Mouse (Mus musculus) frontal cortex, adult (tissue): ENCODE data around the gene Rpl3l.
"Not testable (repeated sequence)": the region's sequence is repeated elsewhere in the genome, so short reads cannot be mapped to it uniquely, and the experiment has no call there.

Experiments
- ATAC-seq: cut with Nextera tagmentation; 2 replicates; pipeline ENCODE4 v1.9.2; 2017; ENCODE audit warnings: mild to moderate bottlenecking, moderate library complexity, mixed read lengths; ENCODE audit not compliant: low TSS enrichment

Gene Rpl3l

GRCm38 (mm10) chr17:24727618-24728017 is at the start of gene Rpl3l:
TSS of gene Rpl3l (plus strand) at chr17:24727820.
- ATAC-seq, result no peak

GRCm38 (mm10) chr17:24686514-24686913 is 41.1 kb upstream of the Rpl3l start:
- no peak for ATAC-seq

GRCm38 (mm10) chr17:24687146-24687595 is 40.4 kb upstream of the Rpl3l start:
- ATAC-seq, result no peak

DNA sequence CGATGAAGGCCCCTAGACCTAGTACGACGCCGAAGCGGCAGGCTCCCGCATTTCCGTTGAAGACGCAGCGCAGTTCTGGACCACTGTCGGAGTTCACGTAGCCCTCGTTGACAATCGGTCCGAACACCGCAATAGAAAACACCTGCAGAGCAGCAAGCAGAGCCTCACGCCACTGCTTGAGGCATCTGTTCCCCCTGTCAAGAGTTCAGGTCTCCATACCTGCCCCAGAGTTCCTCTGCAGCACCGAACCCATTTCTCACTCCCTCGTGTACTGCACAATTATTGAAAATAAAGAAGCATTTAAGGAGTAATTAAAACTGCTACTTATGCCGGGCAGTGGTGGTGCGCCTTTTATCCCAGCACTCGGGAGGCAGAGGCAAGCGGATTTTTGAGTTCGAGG is 40.0 kb upstream of the Rpl3l start:
- ATAC-seq, result no peak

- peak; percentile 51; the same call in 1 of the 2 replicates for ATAC-seq
Measured at GRCm38 (mm10) chr17:24689251-24690081, 38.2 kb upstream of the Rpl3l start, which contains the start of gene Syngr3. TSS of gene Syngr3 (minus strand) at chr17:24689955.

GRCm38 (mm10) chr17:24692385-24692784 is 35.2 kb upstream of the Rpl3l start:
- no peak for ATAC-seq

DNA sequence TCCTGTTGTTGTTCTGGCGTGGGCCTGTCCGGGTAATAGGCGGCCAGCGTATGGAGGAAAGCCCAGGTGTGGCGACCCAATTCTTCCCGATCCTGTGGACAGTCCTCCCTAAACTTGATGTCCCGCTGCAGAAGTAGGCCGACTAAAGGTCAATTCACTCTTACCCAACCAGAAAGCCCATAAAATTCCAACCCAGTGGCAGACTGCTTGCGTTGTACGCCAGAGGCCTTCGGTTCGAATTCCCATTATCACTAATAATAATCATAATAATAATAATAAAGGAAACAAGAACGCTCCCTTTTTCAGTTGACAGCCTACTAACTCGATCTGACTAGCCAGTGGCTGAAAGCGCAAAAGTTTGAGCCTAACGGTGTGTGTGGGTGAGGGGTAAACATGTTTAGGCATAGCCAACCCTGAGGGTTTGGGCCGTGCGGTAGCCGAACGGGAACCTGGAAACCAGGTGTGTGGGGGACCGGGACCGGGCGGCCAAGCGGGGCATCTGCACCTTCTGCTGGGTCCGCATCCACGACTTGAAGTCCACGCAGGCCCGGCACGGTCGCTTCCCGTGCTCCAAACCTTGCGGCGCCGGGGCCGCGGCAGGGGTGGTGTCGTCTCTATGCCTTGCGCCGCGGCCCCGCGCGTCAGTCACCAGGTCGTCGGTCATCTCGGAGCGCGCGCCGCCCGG is 32.2 kb upstream of the Rpl3l start:
- peak; percentile 5; the same call in 1 of the 2 replicates for ATAC-seq

DNA sequence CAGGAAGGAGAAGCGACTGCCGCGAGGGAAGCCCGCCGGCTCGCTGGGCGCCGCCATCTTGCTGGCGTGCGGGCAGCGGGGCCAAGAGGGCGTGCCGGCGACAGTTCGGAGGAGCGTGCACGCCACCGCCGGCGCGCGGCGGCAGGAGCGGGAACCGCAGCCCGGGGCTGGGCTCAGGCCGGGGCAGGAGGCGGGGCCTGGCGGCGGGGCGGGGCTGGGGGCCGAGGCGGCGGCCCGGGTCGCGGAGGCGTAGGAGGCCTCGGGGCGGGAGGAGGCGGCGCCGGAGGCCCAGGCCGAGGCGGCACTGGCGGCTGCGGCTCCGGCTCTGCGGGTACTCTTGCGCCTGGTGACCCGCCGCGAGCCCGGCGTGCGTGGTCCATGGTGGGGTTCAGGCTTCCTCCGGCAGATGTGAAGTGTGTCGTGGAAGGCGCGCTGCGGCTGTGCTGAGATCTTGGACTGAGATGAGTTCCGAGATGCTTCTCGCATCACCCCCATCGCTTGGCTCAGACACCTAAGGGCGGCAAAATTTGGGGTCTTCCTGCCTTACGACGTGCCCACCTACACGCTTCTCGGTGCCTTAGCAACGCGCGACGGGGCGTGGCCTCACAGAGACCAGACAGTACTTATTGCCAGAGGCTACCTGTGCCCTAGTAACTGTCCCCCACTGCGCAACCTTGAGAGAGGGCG is 31.5 kb upstream of the Rpl3l start, which contains the start of the genes Gfer and Noxo1:
TSS of gene Gfer (minus strand) at position 146 of the 687 bp plus-strand sequence.
TSS of gene Noxo1 (plus strand) at position 224 of the 687 bp plus-strand sequence.
- peak; percentile 83 for ATAC-seq

GRCm38 (mm10) chr17:24697985-24698384 is 29.6 kb upstream of the Rpl3l start:
- no peak for ATAC-seq

- ATAC-seq, result no peak
Measured at GRCm38 (mm10) chr17:24698715-24699114, 28.9 kb upstream of the Rpl3l start.

DNA sequence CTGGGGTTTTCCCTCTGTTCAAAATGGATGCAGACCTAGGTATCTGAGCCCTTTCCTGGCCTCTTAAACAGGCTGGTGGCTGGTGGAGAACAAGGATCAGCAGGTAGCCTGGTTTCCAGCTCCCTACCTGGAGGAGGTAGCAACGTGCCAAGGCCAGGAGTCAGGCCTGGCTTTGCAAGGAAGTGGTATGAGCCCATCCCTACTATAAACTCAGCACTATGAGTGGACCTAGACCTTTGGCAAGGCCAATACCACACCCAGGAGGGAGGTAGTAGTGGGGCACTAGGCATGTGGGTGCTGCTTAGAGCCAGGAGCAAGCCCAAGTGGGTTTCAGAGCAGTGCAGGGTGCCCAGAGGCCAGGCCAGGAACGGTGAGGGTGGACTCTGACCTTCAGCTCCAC is 28.1 kb upstream of the Rpl3l start:
- ATAC-seq, result no peak

DNA sequence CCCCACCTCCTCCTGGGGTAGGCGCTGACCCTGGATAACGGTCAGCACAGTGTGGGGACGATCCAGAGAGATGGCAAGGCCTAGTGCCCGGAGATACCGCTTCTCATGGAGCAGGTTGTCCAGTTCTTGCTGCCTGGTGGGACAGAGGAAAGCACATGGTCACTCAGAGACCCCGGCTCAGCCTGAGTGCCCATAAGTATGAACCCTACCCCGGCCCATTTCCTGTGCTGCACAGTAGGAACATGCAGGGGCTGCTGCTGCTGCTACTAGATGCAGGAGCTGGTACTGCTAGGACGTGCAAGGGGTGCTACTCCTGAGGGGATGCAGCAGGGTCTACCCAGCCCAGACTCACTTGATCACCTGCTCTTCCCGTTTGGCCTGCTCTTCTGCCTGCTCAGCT is 26.4 kb upstream of the Rpl3l start:
- ATAC-seq, result no peak

DNA sequence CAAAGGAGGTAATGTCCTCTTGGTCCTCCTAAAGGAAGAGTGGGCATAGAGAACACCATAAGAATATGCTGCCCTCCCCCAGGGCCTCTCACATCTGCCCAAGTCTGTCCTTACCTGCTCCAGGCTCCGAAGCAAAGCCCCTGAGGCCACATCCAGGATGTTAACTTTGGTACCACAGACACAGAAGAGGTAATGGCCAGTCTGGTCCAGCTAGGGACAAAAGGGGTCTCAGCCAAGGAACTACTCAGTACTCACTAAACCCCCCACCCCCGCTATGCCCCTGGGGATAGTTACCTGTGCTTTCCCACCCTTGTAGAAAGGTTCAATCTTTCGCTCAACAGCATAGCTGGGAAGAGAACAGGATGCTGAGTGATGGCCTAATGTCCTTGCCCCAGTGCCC is 21.8 kb upstream of the Rpl3l start:
- ATAC-seq, result no peak

- ATAC-seq, result peak; percentile 74; the same call in 1 of the 2 replicates
Measured at GRCm38 (mm10) chr17:24706982-24707800, 20.4 kb upstream of the Rpl3l start, which contains the start of gene Tbl3. TSS of gene Tbl3 (minus strand) at chr17:24707660.

GRCm38 (mm10) chr17:24707801-24708425 is 19.7 kb upstream of the Rpl3l start:
- peak; percentile 45; the same call in 1 of the 2 replicates for ATAC-seq

DNA sequence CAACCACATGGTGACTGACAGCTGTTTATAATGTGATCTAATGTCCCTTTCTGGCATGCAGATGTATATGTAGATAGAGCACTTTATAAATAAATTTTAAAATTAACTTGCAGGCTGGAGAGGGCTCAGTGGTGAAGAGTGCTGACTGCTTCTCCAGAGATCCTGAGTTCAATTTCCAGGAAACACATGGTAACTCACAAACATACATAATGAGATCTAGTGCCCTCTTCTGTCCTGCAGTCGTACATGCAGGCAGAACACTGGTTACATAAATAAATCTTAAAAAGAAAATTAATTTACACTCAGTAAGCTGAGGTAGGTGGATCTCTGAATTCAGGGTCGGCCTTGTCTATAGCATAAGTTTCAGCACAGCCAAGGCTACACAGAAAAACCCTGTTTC is 19.0 kb upstream of the Rpl3l start:
- no peak for ATAC-seq

DNA sequence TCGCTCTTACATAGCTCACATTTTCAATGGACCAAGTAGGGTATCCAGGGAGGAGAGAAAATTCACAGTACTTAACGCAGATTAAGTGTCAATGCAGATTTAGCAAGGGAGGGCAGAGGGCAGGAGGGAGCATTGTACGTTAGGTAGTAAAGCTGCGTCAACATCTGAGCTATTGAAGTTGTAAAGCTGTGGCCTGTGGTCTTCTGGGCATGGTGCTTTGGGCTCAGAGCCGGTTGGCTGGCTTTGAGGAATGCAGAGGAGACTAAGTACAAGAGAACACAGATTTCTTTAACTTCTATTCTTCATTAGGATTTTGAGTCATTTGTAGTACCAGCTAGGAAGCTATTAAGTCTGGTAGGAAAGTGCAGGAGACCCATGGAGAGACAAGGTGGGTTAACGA is 12.1 kb upstream of the Rpl3l start:
- no peak for ATAC-seq

GRCm38 (mm10) chr17:24716166-24716682 is 11.4 kb upstream of the Rpl3l start:
- no peak for ATAC-seq

GRCm38 (mm10) chr17:24717943-24718342 is 9.7 kb upstream of the Rpl3l start, which contains the start of the genes Rnf151 and Rps2:
TSS of gene Rnf151 (minus strand) at chr17:24718063.
TSS of gene Rps2 (plus strand) at chr17:24718116.
- no peak for ATAC-seq

DNA sequence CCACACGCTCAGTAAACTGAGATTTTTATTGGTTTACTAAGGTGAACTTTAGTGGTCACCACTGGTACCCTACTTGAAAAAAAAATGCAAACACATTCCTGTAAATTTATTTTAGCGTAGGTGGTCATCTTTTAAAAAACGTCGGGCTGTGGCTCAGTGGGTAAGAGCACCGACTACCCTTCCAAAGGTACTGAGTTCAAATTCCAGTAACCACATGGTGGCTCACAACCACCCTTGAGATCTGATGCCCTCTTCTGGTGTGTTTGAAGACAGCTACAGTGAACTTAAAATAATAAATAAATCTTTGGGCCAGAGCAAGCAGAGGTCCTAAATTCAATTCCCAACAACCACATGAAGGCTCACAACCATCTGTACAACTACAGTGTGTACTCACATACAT is 8.7 kb upstream of the Rpl3l start:
- not testable (repeated sequence) for ATAC-seq
